Mouse (Mus musculus) forelimb bud, embryonic 11.5 days (tissue): ENCODE measurements around the gene Golga4.
A peak's percentile ranks its signal among the peaks of the same experiment; 100 is the strongest.

Experiments
- DNase-seq: peaks from one replicate; pipeline ENCODE4 v3.0.0-alpha.2; 2012; ENCODE audit warnings: low read depth, low spot score

Gene Golga4

DNA sequence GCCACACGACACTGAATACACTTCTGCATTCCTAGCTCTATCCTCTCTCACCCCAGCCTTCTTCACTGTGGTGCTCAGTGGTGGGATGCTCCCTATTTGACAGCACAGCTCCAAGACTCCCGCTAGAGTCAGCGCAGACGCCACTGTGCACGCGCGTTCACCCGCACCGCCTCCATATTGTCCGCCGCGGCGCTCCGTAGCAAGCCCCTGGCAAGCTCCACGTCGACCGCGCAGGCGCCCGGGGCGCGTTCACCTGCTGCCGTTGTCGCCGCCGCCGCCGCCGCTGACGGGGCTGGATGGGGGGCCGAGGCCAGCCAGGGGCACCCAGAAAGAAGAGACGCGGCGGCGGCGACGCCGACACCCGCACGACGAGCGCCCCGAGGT is at the start of gene Golga4:
Golga4 (plus strand) TSS at position 248 of the 384 bp plus-strand sequence.
- DNase-seq = peak; percentile 76

DNA sequence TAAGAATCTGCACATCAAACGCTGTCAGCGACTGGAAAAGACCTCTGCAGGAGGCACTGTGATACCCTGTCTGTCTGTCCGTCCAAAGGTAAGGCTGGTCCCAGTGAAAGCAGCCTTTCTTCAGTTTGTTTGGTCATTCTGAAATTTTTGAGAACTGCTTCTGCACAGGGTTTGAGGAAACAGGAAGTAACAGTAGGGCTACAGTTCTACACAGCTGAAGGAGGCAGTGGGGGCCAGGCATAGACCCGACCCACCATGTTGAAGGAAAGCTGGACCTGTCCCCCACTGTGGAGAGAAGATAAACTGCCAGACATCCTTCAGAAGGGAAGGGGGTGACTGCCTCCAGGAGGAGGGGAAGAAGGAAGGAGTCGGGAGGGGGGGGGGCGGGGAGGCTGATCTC is 49.7 kb upstream of the Golga4 start:
- DNase-seq = no peak

- no peak for DNase-seq
Measured at GRCm38 (mm10) chr9:118458039-118458438, 48.0 kb upstream of the Golga4 start.

GRCm38 (mm10) chr9:118464031-118464430 is 42.0 kb upstream of the Golga4 start:
- no peak for DNase-seq

- no peak for DNase-seq
Measured at GRCm38 (mm10) chr9:118468301-118468700, 37.8 kb upstream of the Golga4 start.

DNA sequence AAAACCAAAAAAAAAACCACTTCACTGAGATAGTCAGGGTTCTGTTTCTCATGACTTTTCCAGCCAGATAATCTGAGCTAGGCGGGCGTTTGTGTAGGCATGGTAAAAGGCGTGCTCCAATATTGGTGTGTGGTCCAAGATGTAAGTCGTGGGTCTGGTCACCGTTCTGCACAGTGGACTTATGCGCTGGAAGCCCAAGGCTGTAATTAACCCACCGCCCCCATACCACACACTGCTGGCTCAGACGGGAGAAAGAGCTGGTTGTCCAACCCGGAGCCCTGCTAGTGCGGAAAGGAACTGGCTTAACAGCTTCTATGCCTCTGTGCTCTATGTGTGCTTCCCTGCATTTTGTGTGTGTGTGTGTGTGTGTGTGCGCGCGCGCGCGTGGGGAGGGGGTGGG is 36.8 kb upstream of the Golga4 start:
- peak; percentile 35 for DNase-seq

DNA sequence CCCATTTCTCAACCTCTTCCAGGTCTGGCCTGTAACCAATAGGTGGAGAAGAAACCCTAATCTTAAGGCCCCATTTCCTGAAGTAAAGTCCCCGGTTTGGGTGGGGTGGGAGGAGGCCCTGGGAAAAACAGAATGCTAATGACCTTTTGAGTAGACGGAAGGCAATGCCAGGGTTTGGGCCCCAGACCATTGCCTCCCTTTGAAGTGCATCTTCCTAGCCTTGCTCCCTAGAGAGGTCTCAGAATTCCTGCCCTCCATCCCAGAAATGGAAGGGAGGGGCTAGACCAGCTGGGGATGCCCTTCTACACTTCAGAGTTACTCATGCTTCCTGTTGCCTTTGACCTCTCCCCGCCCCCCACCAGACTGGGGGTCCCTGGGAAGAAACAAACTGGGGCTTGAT is 34.8 kb upstream of the Golga4 start:
- no peak for DNase-seq

GRCm38 (mm10) chr9:118476211-118476765 is 29.8 kb upstream of the Golga4 start:
- DNase-seq = peak; percentile 35

- DNase-seq = peak; percentile 44
Measured at GRCm38 (mm10) chr9:118476766-118477271, 29.2 kb upstream of the Golga4 start.

- DNase-seq = peak; percentile 34
Measured at GRCm38 (mm10) chr9:118477281-118477931, 28.7 kb upstream of the Golga4 start.

- DNase-seq = no peak
Measured at GRCm38 (mm10) chr9:118477961-118478360, 28.1 kb upstream of the Golga4 start, which contains the start of gene Eomes. Gene Eomes, plus strand, starts transcription at chr9:118478212.

DNA sequence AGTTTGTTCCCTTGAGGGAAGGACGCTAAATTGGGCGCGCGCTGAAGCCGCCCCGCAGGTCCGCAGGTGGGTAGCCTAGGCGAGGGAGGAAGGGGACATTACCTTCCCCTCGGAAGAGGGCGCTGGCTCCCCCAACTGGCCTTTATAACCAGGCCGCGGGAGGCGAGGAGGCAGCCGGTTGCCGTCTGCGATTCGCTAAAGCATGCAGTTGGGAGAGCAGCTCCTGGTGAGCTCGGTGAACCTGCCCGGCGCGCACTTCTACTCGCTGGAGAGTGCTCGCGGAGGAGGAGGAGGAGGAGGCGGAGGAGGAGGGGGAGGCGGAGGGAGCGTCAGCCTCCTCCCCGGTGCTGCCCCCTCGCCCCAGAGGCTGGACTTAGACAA is 27.6 kb upstream of the Golga4 start:
- no peak for DNase-seq

DNA sequence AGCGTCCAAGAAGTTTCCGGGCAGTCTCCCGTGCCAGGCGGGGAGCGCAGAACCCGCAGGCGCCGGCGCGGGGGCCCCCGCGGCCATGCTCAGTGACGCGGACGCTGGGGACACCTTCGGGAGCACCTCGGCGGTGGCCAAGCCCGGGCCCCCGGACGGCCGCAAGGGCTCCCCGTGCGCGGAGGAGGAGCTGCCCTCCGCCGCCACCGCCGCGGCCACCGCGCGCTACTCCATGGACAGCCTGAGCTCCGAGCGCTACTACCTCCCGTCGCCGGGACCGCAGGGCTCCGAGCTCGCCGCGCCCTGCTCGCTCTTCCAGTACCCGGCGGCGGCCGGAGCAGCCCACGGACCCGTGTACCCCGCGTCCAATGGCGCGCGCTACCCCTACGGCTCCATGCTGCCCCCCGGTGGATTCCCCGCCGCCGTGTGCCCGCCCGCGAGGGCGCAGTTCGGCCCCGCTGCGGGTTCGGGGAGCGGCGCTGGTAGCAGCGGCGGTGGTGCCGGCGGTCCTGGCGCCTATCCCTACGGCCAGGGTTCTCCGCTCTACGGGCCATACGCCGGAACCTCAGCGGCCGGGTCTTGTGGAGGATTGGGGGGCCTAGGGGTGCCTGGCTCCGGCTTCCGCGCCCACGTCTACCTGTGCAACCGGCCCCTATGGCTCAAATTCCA is 27.1 kb upstream of the Golga4 start:
- DNase-seq = no peak

DNA sequence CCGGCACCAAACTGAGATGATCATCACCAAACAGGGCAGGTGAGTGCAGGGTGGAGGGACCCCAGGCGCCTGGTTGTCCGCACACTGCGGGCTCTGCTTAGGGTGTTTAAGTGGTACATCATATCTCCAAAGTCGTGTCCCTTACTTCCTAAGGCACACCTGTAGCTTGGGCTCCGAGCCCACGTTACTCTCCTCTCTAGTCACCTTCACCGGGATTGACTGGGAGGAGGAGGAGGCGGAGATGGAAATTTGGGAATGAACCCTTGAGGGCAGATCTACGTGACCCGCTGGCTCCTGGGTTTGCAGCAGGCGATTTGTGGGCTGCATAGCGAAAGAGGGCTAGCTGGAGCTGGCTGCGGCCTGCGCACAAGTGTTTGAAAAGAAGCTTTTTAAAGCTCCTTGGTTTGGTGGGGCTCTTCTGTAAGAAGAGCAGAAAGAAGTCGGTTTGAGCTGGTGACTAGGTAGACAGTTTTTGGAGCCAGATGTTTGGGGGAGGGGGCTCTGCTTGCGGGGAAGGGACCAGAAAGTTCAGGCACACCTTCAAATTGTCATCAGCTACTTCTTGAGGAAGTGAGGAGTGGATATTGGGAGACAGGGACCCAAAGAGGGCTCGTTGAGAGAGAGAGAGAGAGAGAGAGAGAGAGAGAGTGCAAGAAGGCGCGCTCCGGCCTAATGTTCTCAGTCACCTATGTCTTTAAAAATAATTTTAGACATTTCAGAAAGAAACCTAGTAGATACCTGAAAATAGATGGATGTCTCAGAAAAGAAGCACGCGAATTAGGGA is 26.4 kb upstream of the Golga4 start:
- no peak for DNase-seq

GRCm38 (mm10) chr9:118480292-118480690 is 25.8 kb upstream of the Golga4 start:
- DNase-seq = no peak

DNA sequence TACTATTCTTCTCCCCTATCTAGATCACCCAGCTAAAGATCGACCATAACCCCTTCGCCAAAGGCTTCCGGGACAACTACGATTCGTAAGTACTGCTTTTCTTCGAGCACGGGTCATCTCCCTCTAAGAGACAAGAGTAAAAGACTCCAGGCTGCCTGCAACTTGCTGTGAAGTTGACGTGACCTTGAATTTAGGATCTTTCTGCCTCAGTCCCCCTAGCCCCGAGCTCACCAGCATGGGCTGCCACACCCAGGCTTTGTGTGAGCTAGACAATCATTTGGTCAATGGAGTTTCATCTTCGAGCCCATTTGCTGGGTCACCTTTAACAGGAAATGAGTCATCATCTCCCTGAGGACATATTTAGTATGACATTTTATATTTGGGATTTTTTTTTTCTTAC is 23.9 kb upstream of the Golga4 start:
- no peak for DNase-seq

DNA sequence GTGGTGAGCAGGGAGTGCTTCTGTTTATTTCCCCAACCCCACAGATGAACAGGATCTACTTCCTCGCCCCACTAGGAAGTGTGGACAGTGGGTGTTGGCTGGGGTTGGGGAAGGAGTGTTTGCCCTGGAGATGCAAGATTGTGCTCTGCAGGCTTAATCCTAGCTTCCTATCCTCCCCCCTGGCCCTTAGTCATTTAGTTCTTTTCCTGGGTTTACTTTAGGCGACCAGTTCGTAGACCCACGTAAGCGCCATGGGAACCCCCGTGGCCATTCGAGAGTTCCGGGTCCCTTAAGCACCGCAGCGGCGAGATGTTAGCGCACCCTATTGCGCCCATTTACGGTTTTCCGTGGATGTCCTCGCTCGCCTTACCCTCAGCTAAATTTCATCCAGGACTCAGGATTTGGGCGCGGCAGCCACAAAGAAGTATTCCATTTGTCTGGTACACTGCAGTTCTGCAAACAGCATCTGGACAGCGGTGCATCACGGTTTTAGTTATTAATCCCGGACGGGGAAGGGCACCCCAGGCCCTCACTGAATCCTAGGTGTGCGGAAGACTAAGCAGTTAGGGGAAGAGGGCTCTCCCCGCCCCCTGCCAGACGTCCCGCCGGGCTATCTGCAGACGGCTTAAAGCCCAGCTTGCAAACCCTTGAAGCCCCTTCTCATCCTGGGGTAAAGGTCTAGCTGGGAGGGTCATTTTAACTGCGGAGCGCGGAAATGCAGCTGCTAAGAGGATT is 19.5 kb upstream of the Golga4 start:
- no peak for DNase-seq

DNA sequence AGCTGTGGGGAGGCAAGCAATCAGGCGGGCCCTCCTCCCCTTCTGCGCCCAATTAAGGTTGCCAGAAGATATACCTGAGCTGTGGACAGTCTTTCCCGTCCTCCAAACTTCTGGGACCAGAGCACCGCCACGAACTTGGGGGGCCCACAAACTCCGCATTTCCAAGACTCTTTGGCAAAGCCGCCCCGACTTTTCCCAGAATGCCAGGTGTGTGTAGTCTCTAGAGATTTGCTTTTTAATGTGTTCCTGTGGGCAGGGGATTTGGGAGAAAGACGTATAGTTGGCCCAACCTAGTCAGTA is 19.0 kb upstream of the Golga4 start:
- DNase-seq = no peak

DNA sequence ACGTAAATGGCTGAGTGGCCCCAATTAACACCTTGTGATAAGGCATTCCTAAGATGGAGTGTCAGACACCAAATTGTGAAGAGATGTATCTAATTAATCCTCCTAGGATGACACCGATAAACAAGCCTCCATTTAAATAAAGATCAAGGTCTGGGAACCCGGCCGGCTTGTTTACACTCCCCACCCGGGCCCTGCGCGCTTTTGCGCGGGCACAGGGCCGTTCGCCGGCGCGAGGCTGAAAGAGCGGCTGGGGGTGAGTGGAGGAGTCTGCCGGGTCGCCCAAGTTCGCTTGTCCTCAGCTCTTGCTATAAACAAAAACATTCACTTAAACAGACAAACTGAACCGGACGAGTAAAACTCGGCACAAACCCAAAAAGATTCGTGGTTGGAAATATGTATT is 18.4 kb upstream of the Golga4 start:
- DNase-seq = no peak

DNA sequence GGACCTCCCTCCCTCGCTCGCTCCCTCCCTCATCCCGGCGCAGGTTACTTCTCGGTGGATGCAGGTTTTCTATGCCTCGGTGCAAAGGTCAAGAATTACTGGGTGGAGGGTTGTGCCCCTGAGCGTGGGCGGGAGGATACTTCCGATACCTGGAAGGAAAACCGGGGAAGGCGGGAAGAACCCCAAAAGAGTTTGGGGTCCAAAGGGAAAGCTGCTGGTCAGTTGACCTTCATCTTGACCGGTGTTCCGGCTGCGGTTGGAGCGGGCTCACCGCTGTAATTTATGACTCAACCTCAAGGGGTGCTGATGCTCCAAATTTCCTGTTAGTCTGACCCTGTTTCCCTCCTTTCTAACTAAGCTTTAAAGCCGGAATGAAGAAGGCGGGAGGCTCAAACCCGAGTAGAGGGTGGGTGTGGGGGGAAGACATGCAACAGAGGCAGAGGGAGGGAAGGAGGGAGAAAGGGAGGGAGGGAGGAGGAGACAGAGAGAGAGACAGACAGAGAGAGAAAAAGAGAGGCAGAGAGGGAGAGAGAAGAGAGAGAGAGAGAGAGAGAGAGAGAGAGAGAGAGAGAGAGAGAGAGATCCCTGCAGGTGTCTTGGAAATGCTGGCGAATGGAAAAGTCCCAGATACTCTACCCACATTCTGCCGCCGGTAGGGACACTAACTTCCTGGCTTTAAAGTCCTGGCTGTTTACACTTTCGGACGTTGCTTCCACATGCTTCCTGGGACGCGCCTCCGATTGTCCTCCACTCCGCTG is 17.8 kb upstream of the Golga4 start:
- no peak for DNase-seq
